Mouse (Mus musculus): ENCODE measurements at regions not wholly inside any gene's neighbourhood (a gene's known extent, or its start where the extent isn't known, plus 50 kb on each side); places are given as distances from the start of the nearest gene placed in this dataset.

DNA sequence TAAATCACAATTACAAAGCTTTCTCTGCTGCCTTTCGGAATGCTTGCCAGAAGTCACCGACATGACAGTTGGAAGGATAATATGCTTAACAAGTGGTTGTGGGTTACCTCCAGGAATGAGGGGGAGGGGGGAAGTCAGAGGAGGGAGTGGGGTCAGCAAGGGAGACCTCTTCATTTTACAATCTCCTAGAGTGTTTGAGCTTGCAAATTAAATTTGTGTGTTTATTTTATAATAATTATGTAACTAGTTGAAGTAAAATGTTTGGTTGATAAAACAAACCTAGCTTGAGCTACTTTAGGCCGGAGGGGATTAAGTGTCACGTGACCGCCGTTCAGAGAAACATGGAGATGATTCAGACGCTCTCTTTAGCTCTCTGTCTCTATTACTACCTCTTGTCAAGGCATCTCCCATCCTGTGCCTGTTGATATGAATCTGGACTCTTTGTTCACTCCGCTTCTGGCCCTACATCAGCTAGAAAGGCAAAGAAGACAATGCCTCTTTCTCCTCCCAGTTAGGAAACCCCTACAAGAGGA, 227.3 kb upstream of the Irx5 start:
- peak; percentile 32 to 38 for DNase-seq

GRCm38 (mm10) chr8:92129241-92130015, 228.0 kb upstream of the Irx5 start:
- peak; percentile 85 to 89 for DNase-seq

DNA sequence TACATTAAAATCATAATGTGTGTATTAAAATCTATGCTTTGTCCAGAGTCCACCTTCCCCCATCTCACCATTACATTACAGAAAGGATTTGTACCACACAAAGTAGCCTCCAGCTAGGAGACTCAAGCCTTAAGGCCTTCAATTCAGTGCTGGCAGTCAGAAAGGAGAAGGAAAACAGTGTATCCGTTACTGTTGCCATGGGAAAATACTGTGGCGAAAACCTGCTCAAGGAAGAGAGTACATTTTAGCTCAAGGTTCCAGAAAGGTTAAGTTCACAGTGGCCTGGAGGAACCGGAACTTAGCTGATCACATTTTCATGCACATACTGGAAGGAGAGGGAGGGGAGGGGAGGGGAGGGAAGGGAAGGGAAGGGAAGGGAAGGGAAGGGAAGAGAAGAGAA, 231.8 kb upstream of the Irx5 start:
- DNase-seq = no peak

- DNase-seq = no peak
Measured at GRCm38 (mm10) chr8:92121296-92121695, 236.1 kb upstream of the Irx5 start.

DNA sequence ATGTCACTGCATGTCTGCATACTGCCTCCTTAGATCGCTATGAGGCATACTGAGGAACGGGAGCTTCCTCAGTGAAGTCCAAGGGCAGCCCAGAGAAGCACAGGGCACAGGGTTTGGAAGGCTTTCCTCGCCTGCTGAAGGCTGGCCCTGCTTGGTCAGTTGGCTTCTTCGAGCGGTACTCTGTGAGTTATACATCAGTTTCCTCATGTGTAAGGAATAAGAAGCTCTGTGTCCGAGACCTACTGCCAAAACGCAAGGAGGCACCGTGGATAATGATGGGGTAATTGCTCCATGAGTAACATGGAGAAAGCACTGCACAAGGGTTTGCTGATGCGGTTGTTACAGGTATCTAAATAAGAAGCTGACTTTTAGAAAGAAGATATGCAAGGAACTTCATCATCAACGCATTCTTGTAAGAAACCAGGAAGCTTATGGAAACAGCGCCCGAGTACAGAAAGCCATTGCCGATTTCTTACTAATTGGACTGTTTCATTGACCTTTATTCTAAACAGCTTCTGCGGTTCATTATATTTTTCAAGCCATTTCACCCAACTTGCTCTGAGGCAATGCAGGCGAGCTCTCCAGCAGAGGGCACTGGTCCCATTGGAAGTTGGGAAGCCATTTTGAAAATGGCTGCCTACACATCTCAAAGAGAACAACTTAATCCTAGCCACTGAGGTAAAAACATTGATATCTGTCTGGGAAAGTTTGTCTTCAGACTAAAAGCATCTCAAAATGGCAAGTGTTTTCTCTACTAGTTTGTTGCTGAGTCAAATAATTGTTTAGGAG, 241.8 kb upstream of the Irx5 start:
- DNase-seq = peak; percentile 42 to 43

DNA sequence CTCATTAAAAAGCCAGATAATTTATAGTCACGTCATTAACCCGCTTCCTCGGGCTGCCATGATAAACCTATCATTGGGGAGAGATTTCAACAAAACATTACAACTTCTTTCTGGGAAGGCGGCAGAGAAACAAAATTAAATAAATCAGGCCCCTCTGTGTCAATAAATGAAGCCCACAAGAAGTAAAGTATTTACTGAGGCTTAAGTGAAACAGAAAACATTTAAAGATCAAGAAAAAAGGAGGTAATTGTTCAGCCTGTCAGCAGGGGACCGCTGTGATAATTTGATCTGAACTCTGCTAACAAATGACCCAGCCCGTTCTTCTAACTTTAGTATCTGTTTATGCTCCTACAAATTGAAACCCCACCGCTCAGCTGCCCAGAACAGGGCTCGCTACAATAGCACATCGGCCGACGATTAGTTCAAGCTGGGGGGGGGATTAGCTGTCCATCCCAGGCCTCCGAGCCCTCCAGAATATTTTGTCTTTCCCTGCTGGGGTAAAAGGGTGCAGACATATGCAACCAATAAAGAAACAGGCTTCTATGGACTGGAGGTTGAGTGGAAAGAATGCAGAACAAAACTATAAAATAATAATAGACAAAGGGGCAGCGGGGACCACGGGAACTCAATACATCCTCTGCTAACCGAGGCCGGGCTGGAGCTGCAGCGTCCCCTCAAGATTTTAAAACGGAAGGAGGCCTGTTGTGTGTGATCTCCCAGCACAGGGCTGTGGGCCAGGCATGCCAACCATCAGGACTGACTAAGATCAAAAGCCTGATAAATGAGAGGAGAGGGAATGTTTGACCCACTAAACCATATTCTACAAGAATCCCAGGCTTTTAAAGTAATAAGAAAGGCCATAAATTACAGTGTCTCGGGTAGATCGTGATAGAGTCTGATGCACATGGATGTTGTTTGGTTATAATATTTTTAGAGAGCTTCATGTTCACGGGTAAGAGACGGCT, 242.8 kb upstream of the Irx5 start:
- DNase-seq = no peak

GRCm38 (mm10) chr8:92113901-92114300, 243.5 kb upstream of the Irx5 start:
- no peak for DNase-seq

DNA sequence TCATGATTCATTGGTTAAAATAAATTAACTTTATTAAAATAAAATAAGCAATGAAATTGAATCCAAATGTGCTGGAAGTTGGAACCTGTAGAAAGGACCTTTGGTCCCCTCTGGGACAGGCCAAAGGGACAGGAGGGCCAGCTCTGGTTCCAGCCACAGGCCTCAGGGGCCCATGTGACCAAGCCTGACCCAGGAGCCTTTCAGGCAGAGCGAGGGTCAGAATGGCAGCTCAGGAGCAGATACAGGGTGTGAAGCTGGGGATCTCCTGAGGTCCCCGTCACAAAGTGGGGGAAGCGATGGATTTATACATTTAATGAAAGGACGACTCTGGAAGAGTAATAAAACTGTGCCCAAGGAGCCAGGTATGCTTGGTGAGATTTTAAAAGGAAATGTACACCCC, 244.0 kb upstream of the Irx5 start:
- DNase-seq = no peak

GRCm38 (mm10) chr8:92104561-92104960, 252.9 kb upstream of the Irx5 start:
- no peak for DNase-seq

GRCm38 (mm10) chr8:92102521-92102920, 254.9 kb upstream of the Irx5 start:
- DNase-seq = no peak

- DNase-seq = no peak
Measured at GRCm38 (mm10) chr8:92095276-92095675, 262.1 kb upstream of the Irx5 start.

- no peak for DNase-seq
Measured at GRCm38 (mm10) chr8:92084124-92084523, 273.3 kb upstream of the Irx5 start.

DNA sequence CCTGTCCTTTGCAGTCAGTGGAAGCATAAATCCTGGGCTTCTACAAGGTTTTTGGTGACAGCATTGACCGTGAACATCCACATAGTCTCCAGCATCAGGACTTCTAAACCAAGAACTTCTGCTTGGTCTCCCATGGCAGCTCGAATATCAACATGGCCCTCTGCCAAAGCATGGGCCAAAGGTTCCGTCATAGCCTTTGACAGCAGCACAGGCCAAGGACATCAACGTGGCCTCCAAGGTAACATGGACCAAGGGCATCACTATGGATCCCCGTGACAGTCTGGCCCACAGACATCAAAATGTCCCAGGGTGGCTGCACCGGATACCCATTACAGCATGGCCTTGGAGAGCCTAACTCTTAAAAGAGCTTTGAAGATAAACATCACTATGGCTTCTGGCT, 275.5 kb upstream of the Irx5 start:
- DNase-seq = no peak

DNA sequence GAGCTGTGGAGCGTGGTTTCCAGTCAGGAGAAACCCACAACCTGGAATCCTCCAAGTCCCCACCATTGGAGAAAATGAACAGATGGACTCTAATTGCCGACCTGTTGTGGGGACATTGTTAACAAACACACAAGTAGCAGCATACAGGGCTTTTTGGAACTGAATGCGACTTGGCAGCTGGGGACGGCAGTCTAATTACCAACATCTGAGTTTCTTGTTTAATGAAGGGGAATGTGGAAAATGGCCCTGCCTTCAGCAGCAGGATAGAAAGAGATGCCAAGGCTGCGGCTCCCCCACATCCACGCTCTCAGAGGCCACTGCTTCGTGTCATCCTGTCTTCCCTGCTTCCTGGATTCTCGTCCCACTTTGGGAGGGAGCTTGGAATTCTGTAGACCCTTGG, 276.6 kb upstream of the Irx5 start:
- peak; percentile 66 to 76 for DNase-seq

DNA sequence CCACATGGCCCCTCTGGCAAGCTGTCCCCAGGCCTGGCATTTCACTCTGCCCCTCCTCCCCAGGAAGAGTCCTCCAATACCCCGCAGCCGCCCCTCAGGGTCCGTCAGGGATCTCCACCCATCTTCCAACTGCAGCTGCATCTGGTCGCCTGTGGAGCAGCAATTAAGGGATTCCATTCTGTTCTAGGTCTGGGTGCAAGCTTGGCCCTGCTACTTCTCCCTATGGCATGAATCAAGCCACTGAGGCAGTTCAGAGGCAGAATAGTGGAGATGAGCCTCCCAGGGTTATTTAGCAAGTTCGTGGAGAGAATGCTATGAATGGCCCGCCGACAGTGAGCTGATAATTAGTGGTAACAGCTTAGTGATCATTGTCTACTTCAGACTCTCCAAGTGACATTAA, 275.7 kb upstream of the Irx3 start:
- no peak for DNase-seq

DNA sequence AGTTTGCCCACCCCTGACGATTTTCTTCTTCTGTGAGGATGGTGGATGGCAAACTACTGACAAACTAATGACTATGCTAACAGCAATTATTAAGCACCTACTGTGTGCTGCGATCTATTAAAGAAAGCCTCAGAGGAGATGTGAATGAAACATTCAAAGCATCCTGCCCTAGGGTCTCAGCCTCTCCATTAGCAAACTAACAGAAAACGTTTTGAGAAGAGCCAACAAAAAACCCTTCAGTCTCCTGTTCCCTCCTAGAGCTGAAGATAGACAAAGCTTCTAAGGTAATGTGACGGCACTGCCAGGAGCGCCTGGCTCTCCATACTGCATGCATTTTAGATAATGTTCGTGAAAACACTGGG, 270.4 kb upstream of the Irx3 start:
- DNase-seq = no peak

- DNase-seq = peak; percentile 46 to 70
Measured at GRCm38 (mm10) chr8:92071305-92072253, 269.7 kb upstream of the Irx3 start.

DNA sequence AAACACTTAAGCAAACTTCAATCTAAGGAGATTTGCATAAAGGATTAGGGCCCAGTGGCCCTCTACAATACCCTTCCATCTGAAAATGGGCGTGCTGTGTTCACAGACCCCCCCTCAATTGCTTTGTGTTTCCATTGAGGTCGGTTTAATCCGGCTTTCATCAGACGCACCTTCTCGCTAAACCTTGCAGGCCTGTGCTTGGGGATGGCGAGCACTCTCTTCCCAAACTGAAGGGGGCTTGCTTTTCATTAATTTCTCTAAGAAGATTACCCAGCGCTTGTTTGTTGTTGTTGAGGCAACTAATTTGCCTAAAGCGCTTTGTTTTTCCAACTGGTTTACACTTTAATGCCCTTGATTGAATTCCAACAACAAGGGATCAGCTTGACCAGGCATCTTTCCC, 268.8 kb upstream of the Irx3 start:
- DNase-seq = no peak

- DNase-seq = peak; percentile 54 to 71
Measured at GRCm38 (mm10) chr8:92066435-92066834, 264.6 kb upstream of the Irx3 start.

DNA sequence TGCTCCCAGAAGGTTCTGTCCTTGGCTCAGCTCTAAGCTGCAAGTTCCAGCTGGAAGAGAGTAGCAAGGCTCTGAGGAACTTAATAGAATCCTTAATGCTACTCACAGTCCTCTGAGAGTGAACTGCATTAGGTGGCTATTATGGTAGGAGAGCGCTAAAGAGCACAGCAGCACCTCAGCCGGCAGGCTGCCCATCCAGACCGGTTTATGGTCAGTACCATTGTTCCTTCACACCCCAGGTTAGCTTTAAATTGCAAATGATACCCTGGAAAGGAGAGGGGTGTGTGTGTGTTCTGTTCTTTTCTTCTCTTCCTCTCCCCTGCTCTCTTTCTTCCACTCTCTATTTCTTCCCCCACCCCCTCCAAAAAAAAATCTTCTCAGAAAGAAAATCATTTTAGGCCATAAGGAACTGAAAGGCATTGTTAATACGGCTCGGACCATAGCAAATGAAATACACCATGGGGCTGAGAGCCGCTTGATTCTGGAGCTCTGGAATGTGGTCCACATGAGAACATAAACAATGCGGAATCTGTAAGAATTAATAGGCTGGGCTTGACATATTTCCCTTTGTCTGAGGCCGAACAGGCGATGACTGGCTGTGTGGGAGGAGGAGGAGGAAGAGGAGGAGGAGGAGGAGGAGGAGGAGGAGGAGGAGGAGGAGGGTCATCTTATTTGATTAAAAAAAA, 263.8 kb upstream of the Irx3 start:
- DNase-seq = no peak

DNA sequence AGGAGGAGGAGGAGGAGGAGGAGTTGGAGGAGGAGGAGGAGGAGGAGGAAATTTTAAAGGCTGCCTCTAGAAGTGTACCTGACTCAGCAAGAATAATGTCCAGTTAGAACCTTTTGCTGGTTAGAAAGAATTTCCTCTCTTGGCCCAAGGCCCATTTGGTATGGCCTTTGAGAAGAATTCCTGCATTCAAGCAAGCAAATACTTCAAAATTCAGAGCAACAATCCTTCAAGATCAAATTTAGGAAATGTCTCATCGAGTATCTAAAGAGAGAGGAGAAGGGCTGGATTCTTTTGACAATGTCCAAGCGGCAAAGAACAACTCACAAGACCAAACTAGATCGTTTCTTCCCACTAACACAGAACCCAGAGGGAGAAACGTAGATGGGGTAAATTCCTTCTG, 263.1 kb upstream of the Irx3 start:
- no peak for DNase-seq
